Mouse (Mus musculus) neural tube, embryonic 14.5 days (tissue): ENCODE results near the gene Myadml2. TPM values are rescaled to one million over a fixed set of nuclear protein-coding genes. Genes with fewer than 3 reads are reported as not detected.
"Not testable (repeated sequence)": the region's sequence is repeated elsewhere in the genome, so short reads cannot be mapped to it uniquely, and the experiment has no call there.

Source experiments
- ATAC-seq: fragments of 200-750 bp; cut with Nextera tagmentation; 2 replicates; pipeline ENCODE4 v1.8.0; 2017; ENCODE audit warnings: low read depth, mild to moderate bottlenecking, moderate TSS enrichment, moderate library complexity
- H3K27ac ChIP-seq: fragments of 300-500 bp; sonication (generic); 2 replicates; pipeline ENCODE4 v1.5.1; 2014; ENCODE audit warnings: low read depth, mild to moderate bottlenecking, control low read depth, low read length, moderate library complexity, mixed read lengths
- H3K27me3 ChIP-seq: fragments of 300-500 bp; sonication (generic); 2 replicates; pipeline ENCODE4 v1.6.1; 2014; ENCODE audit warnings: low read length; ENCODE audit not compliant: control insufficient read depth, insufficient read depth
- H3K36me3 ChIP-seq: fragments of 300-500 bp; sonication (generic); 2 replicates; pipeline ENCODE4 v1.6.1; 2014; ENCODE audit warnings: low read length, mixed read lengths; ENCODE audit not compliant: control insufficient read depth, insufficient read depth
- H3K4me1 ChIP-seq: fragments of 300-500 bp; sonication (generic); 2 replicates; pipeline ENCODE4 v1.6.1; 2014; ENCODE audit warnings: low read length; ENCODE audit not compliant: control insufficient read depth, insufficient read depth
- H3K4me2 ChIP-seq: fragments of 300-500 bp; sonication (generic); 2 replicates; pipeline ENCODE4 v1.6.1; 2014; ENCODE audit warnings: mild to moderate bottlenecking, low read depth, low read length, control low read depth
- H3K4me3 ChIP-seq: fragments of 300-500 bp; sonication (generic); 2 replicates; pipeline ENCODE4 v1.5.1; 2014; ENCODE audit warnings: low read depth, low read length, control low read depth, mixed read lengths
- H3K9ac ChIP-seq: fragments of 300-500 bp; sonication (generic); replicated peaks from 2 replicates; pipeline ENCODE4 v1.6.1; 2014; ENCODE audit warnings: low read depth, mild to moderate bottlenecking, control low read depth, low read length, mixed read lengths
- H3K9me3 ChIP-seq: fragments of 300-500 bp; sonication (generic); 2 replicates; pipeline ENCODE4 v1.6.1; 2016; ENCODE audit warnings: low read length; ENCODE audit not compliant: control insufficient read depth
- WGBS: fragments of 180-500 bp; shearing (Covaris S2); extraction: QIAGEN DNeasy Blood & Tissue Kit; methylation state at CpG from one replicate; pipeline ENCODE4 v1.1.7; 2014; 5-methylcytosine and 5-hydroxymethylcytosine counted together
- polyA plus RNA-seq: library from polyadenylated mRNA; unstranded; fragments of >200 nt; fragmentation: Nextera tagmentation; extraction: Ambion mirVana; gene quantifications from 2 replicates; pipeline ENCODE4 v1.2.1, GENCODE M21; 2014

Gene Myadml2
- polyA plus RNA-seq, 1 experiment from 2014 or later: 2.5 TPM

GRCm38 (mm10) chr11:120684660-120685059, 36.7 kb upstream of the Myadml2 start:
- Histone ChIP-seq H3K27ac (no peak overlapping the region), H3K27me3 (no peaks in the 10 kb centered on the region), H3K4me2 (no peak overlapping the region), H3K4me3 (no peak overlapping the region), H3K9me3 (no peaks in the 10 kb centered on the region), H3K4me1 (no peaks in the 10 kb centered on the region), H3K36me3 (peaks cover 42% of the 10 kb centered on the region), H3K9ac (no peak overlapping the region)
- ATAC-seq: no peak
- 96% methylated on average over 2 of the region's 2 CpGs for WGBS

- H3K9ac ChIP-seq: no peak overlapping the region
- H3K4me1 ChIP-seq: no peaks in the 10 kb centered on the region
- no peak for ATAC-seq
- peaks cover 42% of the 10 kb centered on the region for H3K36me3 ChIP-seq
- no peak overlapping the region for H3K4me3 ChIP-seq
- H3K4me2 ChIP-seq: no peak overlapping the region
- WGBS: 95% methylated on average over 2 of the region's 2 CpGs
- H3K27ac ChIP-seq: no peak overlapping the region
- no peaks in the 10 kb centered on the region for H3K9me3 ChIP-seq
- no peaks in the 10 kb centered on the region for H3K27me3 ChIP-seq
Measured at GRCm38 (mm10) chr11:120684086-120684485, 36.1 kb upstream of the Myadml2 start.

GRCm38 (mm10) chr11:120683536-120683935, 35.6 kb upstream of the Myadml2 start:
- WGBS: 85% methylated on average over 3 of the region's 3 CpGs
- no peaks in the 10 kb centered on the region for H3K27me3 ChIP-seq
- ATAC-seq: no peak

GRCm38 (mm10) chr11:120682683-120683082, 34.7 kb upstream of the Myadml2 start:
- H3K4me2 ChIP-seq: no peak overlapping the region
- 90% methylated on average over 5 of the region's 5 CpGs for WGBS

More at GRCm38 (mm10) chr11:120683536-120683935, 35.6 kb upstream of the Myadml2 start:
- Histone ChIP-seq H3K9me3 (no peaks in the 10 kb centered on the region), H3K27ac (no peak overlapping the region), H3K9ac (no peak overlapping the region), H3K4me2 (no peak overlapping the region), H3K36me3 (peaks cover 40% of the 10 kb centered on the region), H3K4me1 (no peaks in the 10 kb centered on the region), H3K4me3 (no peak overlapping the region)

GRCm38 (mm10) chr11:120679909-120680308, 32.0 kb upstream of the Myadml2 start:
- H3K4me1 ChIP-seq: no peaks in the 10 kb centered on the region
- ATAC-seq: no peak
- H3K9me3 ChIP-seq: no peaks in the 10 kb centered on the region
- no peak overlapping the region for H3K27ac ChIP-seq
- H3K9ac ChIP-seq: no peak overlapping the region
- H3K27me3 ChIP-seq: no peaks in the 10 kb centered on the region
- peaks cover 32% of the 10 kb centered on the region for H3K36me3 ChIP-seq
- 94% methylated on average over 3 of the region's 3 CpGs for WGBS
- no peak overlapping the region for H3K4me3 ChIP-seq
- no peak overlapping the region for H3K4me2 ChIP-seq

More at GRCm38 (mm10) chr11:120682683-120683082, 34.7 kb upstream of the Myadml2 start:
- Histone ChIP-seq H3K36me3 (peaks cover 40% of the 10 kb centered on the region), H3K4me1 (no peaks in the 10 kb centered on the region), H3K9me3 (no peaks in the 10 kb centered on the region), H3K27me3 (no peaks in the 10 kb centered on the region), H3K27ac (no peak overlapping the region), H3K4me3 (no peak overlapping the region), H3K9ac (no peak overlapping the region)
- no peak for ATAC-seq

- Histone ChIP-seq H3K36me3 (peaks cover 28% of the 10 kb centered on the region), H3K4me1 (peaks cover 4% of the 10 kb centered on the region), H3K4me2 (no peak overlapping the region), H3K27me3 (no peaks in the 10 kb centered on the region), H3K4me3 (no peak overlapping the region), H3K9ac (no peak overlapping the region), H3K9me3 (no peaks in the 10 kb centered on the region), H3K27ac (no peak overlapping the region)
- ATAC-seq: no peak
- WGBS: 93% methylated on average over 4 of the region's 4 CpGs
Measured at GRCm38 (mm10) chr11:120676951-120677350, 29.0 kb upstream of the Myadml2 start.

GRCm38 (mm10) chr11:120675875-120676274, 27.9 kb upstream of the Myadml2 start:
- not testable (repeated sequence) for ATAC-seq, H3K9me3 ChIP-seq, H3K27me3 ChIP-seq, H3K27ac ChIP-seq, H3K4me1 ChIP-seq, H3K9ac ChIP-seq, H3K4me3 ChIP-seq, H3K4me2 ChIP-seq
- WGBS: 95% methylated on average over 4 of the region's 5 CpGs
- H3K36me3 ChIP-seq: peaks cover 28% of the 10 kb centered on the region

- ATAC-seq: peak; percentile 28; the same call in 1 of the 2 replicates
- 40% methylated on average over 12 of the region's 12 CpGs for WGBS
Measured at GRCm38 (mm10) chr11:120673594-120674122, 25.7 kb upstream of the Myadml2 start.

GRCm38 (mm10) chr11:120672687-120673593, 25.0 kb upstream of the Myadml2 start, which contains the start of gene Aspscr1:
Gene Aspscr1, plus strand, starts transcription at chr11:120672973.
- peaks cover 4% of the 10 kb centered on the region for H3K4me1 ChIP-seq
- no peaks in the 10 kb centered on the region for H3K27me3 ChIP-seq
- ATAC-seq: peak; percentile 97
- WGBS: 1% methylated on average over 73 of the region's 83 CpGs
- H3K9me3 ChIP-seq: no peaks in the 10 kb centered on the region
- H3K4me3 ChIP-seq: peak within 1 kb of the TSS; percentile 56
- peak within 1 kb of the TSS; percentile 79 for H3K4me2 ChIP-seq
- peak within 1 kb of the TSS; percentile 70 for H3K9ac ChIP-seq
- peaks cover 6% of the 10 kb centered on the region; the same call in 1 of the 2 replicates for H3K36me3 ChIP-seq
- peak within 1 kb of the TSS; percentile 78 for H3K27ac ChIP-seq

More at GRCm38 (mm10) chr11:120673594-120674122, 25.7 kb upstream of the Myadml2 start:
- H3K9me3 ChIP-seq: no peaks in the 10 kb centered on the region
- peak overlapping the region; percentile 56 for H3K4me3 ChIP-seq
- H3K27ac ChIP-seq: peak overlapping the region; percentile 78
- H3K27me3 ChIP-seq: no peaks in the 10 kb centered on the region
- H3K36me3 ChIP-seq: peaks cover 13% of the 10 kb centered on the region; the same call in 1 of the 2 replicates
- H3K4me1 ChIP-seq: peaks cover 4% of the 10 kb centered on the region
- peak overlapping the region; percentile 70 for H3K9ac ChIP-seq
- H3K4me2 ChIP-seq: peak overlapping the region; percentile 79
